25 mouse cellular contexts compared by ENCODE assay signal in the genomic region with DNA sequence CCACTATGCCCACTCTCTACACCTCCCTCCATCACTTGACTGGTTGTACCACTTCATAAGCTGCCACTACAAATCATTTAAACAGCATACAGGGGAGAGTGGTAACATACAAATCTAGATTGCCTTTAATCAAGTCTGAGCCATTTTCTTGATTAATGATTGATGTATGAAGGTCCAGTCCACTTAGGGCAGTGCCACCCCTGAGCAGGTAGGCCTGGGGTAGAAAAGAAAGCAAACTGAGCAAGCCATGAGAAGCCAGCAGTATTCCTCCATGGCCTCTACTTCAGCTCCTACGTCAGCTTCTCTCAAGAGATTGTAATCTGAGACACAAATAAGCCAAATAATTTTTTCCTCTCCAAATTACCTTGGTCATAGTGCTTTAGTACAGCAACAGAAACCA.
"Had no signal": no experiment of that assay in that cellular context is flagged by ENCODE, and none has a peak within 500 bp of the region (broad histone marks: within the 10 kb centered on the region; RNA-seq: fewer than 3 reads in every experiment).

No protein-coding gene starts in this region.

- ATAC-seq: forebrain, embryonic 15.5 days; forebrain, postnatal 0 days; hindbrain, postnatal 0 days; intestine, embryonic 16.5 days had no signal

- DNase-seq: forebrain, postnatal 0 days; gastrocnemius, postnatal 14 days; gastrocnemius, postnatal 36 days; heart, adult 11 months; heart, adult 2 months; heart, postnatal 14 days; heart, postnatal 36 days; kidney, adult 11 months; layer of hippocampus, adult 9-11 months; layer of hippocampus, postnatal 36 days; left cerebral cortex, postnatal 4 days; liver, embryonic 13.5 days; lung, adult 18-20 months had no signal

- H3K4me1 ChIP-seq: forebrain, embryonic 15.5 days; heart, embryonic 15.5 days; hindbrain, embryonic 13.5 days; hindbrain, embryonic 15.5 days; limb, embryonic 15.5 days; liver, embryonic 13.5 days; liver, embryonic 15.5 days had no signal

- H3K4me3 ChIP-seq: forebrain, embryonic 15.5 days; heart, adult 2 months; heart, embryonic 13.5 days; heart, embryonic 15.5 days; hindbrain, embryonic 13.5 days; hindbrain, embryonic 15.5 days; limb, embryonic 13.5 days; limb, embryonic 15.5 days; liver, embryonic 13.5 days; liver, embryonic 15.5 days had no signal

- H3K9me3 ChIP-seq: forebrain, embryonic 15.5 days; heart, embryonic 13.5 days; heart, embryonic 15.5 days; hindbrain, embryonic 13.5 days; hindbrain, embryonic 15.5 days; limb, embryonic 13.5 days; limb, embryonic 15.5 days; liver, embryonic 13.5 days; liver, embryonic 15.5 days had no signal

- H3K27ac ChIP-seq: forebrain, embryonic 15.5 days; heart, adult 2 months; heart, embryonic 13.5 days; heart, embryonic 15.5 days; hindbrain, embryonic 13.5 days; hindbrain, embryonic 15.5 days; hindbrain, postnatal 0 days; limb, embryonic 13.5 days; limb, embryonic 15.5 days; liver, embryonic 13.5 days; liver, embryonic 15.5 days had no signal

- H3K4me2 ChIP-seq: forebrain, embryonic 15.5 days; heart, embryonic 11.5 days; heart, embryonic 13.5 days; heart, embryonic 15.5 days; hindbrain, embryonic 13.5 days; hindbrain, embryonic 15.5 days; limb, embryonic 13.5 days; limb, embryonic 15.5 days; liver, embryonic 11.5 days; liver, embryonic 13.5 days; liver, embryonic 15.5 days had no signal

- H3K36me3 ChIP-seq: forebrain, embryonic 15.5 days; heart, embryonic 13.5 days; heart, embryonic 15.5 days; hindbrain, embryonic 13.5 days; hindbrain, embryonic 15.5 days; limb, embryonic 13.5 days; limb, embryonic 15.5 days; liver, embryonic 13.5 days; liver, embryonic 15.5 days had no signal

- H3K9ac ChIP-seq: forebrain, embryonic 15.5 days; forebrain, postnatal 0 days; heart, embryonic 13.5 days; heart, embryonic 15.5 days; hindbrain, embryonic 13.5 days; hindbrain, embryonic 15.5 days; limb, embryonic 13.5 days; limb, embryonic 15.5 days; liver, embryonic 13.5 days; liver, embryonic 15.5 days had no signal

- H3K27me3 ChIP-seq: forebrain, embryonic 15.5 days; heart, embryonic 13.5 days; heart, embryonic 15.5 days; hindbrain, embryonic 13.5 days; hindbrain, embryonic 15.5 days; limb, embryonic 13.5 days; limb, embryonic 15.5 days; liver, embryonic 13.5 days; liver, embryonic 15.5 days had no signal
